Mouse (Mus musculus) liver, adult (tissue): Measurements from ENCODE around the gene Slc22a14.

Source experiments
- GATA4 ChIP-seq: IDR thresholded peaks from 2 replicates; pipeline ENCODE4 v1.6.1; 2014; ENCODE audit warnings: mild to moderate bottlenecking, low read length; ENCODE audit not compliant: insufficient replicate concordance

Gene Slc22a14

GRCm38 (mm10) chr9:119320446-119320845, 44.9 kb downstream of the Slc22a14 start:
- TF ChIP-seq GATA4 = no peak

GRCm38 (mm10) chr9:119318891-119319290, 46.5 kb downstream of the Slc22a14 start:
- no peak for TF ChIP-seq GATA4

GRCm38 (mm10) chr9:119313096-119313495, 52.3 kb downstream of the Slc22a14 start:
- no peak for TF ChIP-seq GATA4

GRCm38 (mm10) chr9:119309067-119309466, 56.3 kb downstream of the Slc22a14 start:
- peak; percentile 60; the same call in 1 of the 2 replicates for TF ChIP-seq GATA4

GRCm38 (mm10) chr9:119305863-119306262, 59.5 kb downstream of the Slc22a14 start:
- TF ChIP-seq GATA4 = 0 out of 2 replicates have a peak, but pooled peaks have one; percentile 57

- TF ChIP-seq GATA4 = no peak
These were observed 66.8 kb downstream of the Slc22a14 start for GRCm38 (mm10) chr9:119298563-119298962.

- TF ChIP-seq GATA4 = no peak
These were observed 67.7 kb downstream of the Slc22a14 start for GRCm38 (mm10) chr9:119297696-119298095.

- no peak for TF ChIP-seq GATA4
These were observed 74.6 kb downstream of the Slc22a14 start for GRCm38 (mm10) chr9:119290791-119291190.

- no peak for TF ChIP-seq GATA4
These were observed 84.3 kb downstream of the Slc22a14 start for GRCm38 (mm10) chr9:119280894-119281682.

- TF ChIP-seq GATA4 = no peak
These were observed 87.3 kb downstream of the Slc22a14 start for GRCm38 (mm10) chr9:119278031-119278430.

- no peak for TF ChIP-seq GATA4
These were observed 89.0 kb downstream of the Slc22a14 start for GRCm38 (mm10) chr9:119276321-119276720.

- no peak for TF ChIP-seq GATA4
These were observed 93.9 kb downstream of the Slc22a14 start for GRCm38 (mm10) chr9:119271496-119271895.

GRCm38 (mm10) chr9:119268588-119269145, 96.7 kb downstream of the Slc22a14 start:
- no peak for TF ChIP-seq GATA4

GRCm38 (mm10) chr9:119268120-119268519, 97.2 kb downstream of the Slc22a14 start:
- no peak for TF ChIP-seq GATA4

GRCm38 (mm10) chr9:119263067-119263466, 102.3 kb downstream of the Slc22a14 start:
- TF ChIP-seq GATA4 = no peak

- no peak for TF ChIP-seq GATA4
These were observed 104.5 kb downstream of the Slc22a14 start for GRCm38 (mm10) chr9:119260825-119261224.
